Mouse (Mus musculus) kidney, embryonic 14.5 days (tissue): ENCODE measurements around the gene Myo15. TPM values are rescaled to one million over a fixed set of nuclear protein-coding genes. Genes with fewer than 3 reads are reported as not detected.
A peak's percentile ranks its signal among the peaks of the same experiment; 100 is the strongest.
"Not testable (repeated sequence)": the region's sequence is repeated elsewhere in the genome, so short reads cannot be mapped to it uniquely, and the experiment has no call there.

Experiments
- ATAC-seq: fragments of 200-750 bp; cut with Nextera tagmentation; 2 replicates; pipeline ENCODE4 v1.8.0; 2017; ENCODE audit warnings: moderate number of reproducible peaks, mild to moderate bottlenecking, moderate TSS enrichment, moderate library complexity; ENCODE audit not compliant: low FRiP score, low TSS enrichment
- H3K27ac ChIP-seq: fragments of 300-500 bp; sonication (generic); 2 replicates; pipeline ENCODE4 v1.5.1; 2014; ENCODE audit warnings: low read depth, mild to moderate bottlenecking, low read length, moderate library complexity, mixed read lengths
- H3K27me3 ChIP-seq: fragments of 300-500 bp; sonication (generic); 2 replicates; pipeline ENCODE4 v1.6.1; 2014; ENCODE audit warnings: mild to moderate bottlenecking, low read length; ENCODE audit not compliant: control insufficient read depth, insufficient read depth
- H3K36me3 ChIP-seq: fragments of 300-500 bp; sonication (generic); 2 replicates; pipeline ENCODE4 v1.6.1; 2014; ENCODE audit warnings: low read length, mixed read lengths; ENCODE audit not compliant: control insufficient read depth, insufficient read depth
- H3K4me1 ChIP-seq: fragments of 300-500 bp; sonication (generic); 2 replicates; pipeline ENCODE4 v1.6.1; 2014; ENCODE audit warnings: low read length, mixed read lengths; ENCODE audit not compliant: control insufficient read depth, insufficient read depth
- H3K4me2 ChIP-seq: fragments of 300-500 bp; sonication (generic); replicated peaks from 2 replicates; pipeline ENCODE4 v1.6.1; 2014; ENCODE audit warnings: low read depth, mild to moderate bottlenecking, low read length
- H3K4me3 ChIP-seq: fragments of 300-500 bp; sonication (generic); 2 replicates; pipeline ENCODE4 v1.5.1; 2014; ENCODE audit warnings: mild to moderate bottlenecking, low read length
- H3K9ac ChIP-seq: fragments of 300-500 bp; sonication (generic); 2 replicates; pipeline ENCODE4 v1.6.1; 2014; ENCODE audit warnings: low read depth, mild to moderate bottlenecking, low read length, moderate library complexity
- H3K9me3 ChIP-seq: fragments of 300-500 bp; sonication (generic); 2 replicates; pipeline ENCODE4 v1.6.1; 2016; ENCODE audit warnings: low read length; ENCODE audit not compliant: control insufficient read depth
- WGBS: fragments of 180-500 bp; shearing (Covaris S2); extraction: QIAGEN DNeasy Blood & Tissue Kit; methylation state at CpG from one replicate; pipeline ENCODE4 v1.1.7; 2014; 5-methylcytosine and 5-hydroxymethylcytosine counted together
- polyA plus RNA-seq: library from polyadenylated mRNA; unstranded; fragments of >200 nt; fragmentation: Nextera tagmentation; extraction: Ambion mirVana; gene quantifications from 2 replicates; pipeline ENCODE4 v1.2.1, GENCODE M21; 2014

The Myo15 gene
- 0.33 and 0.38 TPM in 2 replicates for polyA plus RNA-seq

DNA sequence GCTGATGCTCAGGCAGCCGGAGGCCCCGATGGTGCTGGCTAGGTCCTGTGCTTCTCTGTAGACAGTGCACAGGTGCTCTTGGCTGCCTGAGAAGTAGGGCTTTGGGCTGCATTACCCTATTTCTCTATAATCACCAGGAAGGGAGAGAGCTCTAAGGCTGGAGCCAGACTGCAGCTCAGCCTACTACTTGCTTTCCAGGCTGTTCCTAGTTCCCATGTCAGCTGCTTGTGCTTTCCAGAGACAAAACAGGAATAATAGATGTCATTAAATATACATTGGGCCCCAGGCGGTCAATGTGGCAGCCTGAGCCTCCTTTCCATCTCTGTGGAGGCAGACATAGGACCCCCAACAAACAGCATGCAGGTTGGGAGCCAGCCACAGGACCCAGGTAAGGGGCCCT, at the start of gene Myo15:
Gene Myo15 (plus strand): TSS at position 301 of the 400 bp plus-strand sequence.
- peak within 1 kb of the TSS; percentile 8; the same call in 1 of the 2 replicates for H3K9ac ChIP-seq
- no peaks in the 10 kb centered on the region for H3K4me1 ChIP-seq
- no peak within 1 kb of the TSS for H3K4me2 ChIP-seq
- ATAC-seq: no peak
- peaks cover 52% of the 10 kb centered on the region for H3K36me3 ChIP-seq
- WGBS: 95% methylated on average over 3 of the region's 3 CpGs
- H3K27me3 ChIP-seq: no peaks in the 10 kb centered on the region
- H3K4me3 ChIP-seq: no peak within 1 kb of the TSS
- no peak within 1 kb of the TSS for H3K27ac ChIP-seq
- H3K9me3 ChIP-seq: no peaks in the 10 kb centered on the region

DNA sequence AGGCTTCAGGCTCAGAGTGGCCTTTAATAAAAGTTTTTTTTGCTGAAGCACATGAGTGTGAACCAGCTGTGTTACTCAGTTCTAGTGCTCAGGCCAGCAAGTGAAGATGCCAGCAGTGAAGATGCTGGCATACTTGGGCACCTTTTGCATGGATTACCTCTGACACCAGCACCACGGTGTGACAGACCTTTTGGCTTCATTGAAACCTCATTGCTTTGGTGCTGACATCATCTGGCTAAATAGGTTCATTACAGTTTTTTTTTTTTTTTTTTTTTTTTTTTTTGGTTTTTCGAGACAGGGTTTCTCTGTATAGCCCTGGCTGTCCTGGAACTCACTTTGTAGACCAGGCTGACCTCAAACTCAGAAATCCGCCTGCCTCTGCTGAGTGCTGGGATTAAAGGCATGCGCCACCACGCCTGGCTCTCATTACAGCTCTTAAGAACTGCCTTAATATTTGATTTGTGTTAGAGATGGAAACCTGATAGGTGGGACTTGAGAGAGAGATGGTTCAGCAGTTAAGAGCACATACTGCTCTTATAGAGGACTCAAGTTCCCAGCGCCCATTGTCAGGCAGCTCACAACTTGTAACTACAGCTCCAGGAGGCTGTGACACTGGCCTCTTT, 47.0 kb upstream of the Myo15 start:
- H3K27ac ChIP-seq: no peak overlapping the region
- H3K4me2 ChIP-seq: no peak overlapping the region
- no peak overlapping the region for H3K4me3 ChIP-seq
- H3K9me3 ChIP-seq: no peaks in the 10 kb centered on the region
- H3K27me3 ChIP-seq: no peaks in the 10 kb centered on the region
- peaks cover 7% of the 10 kb centered on the region; the same call in 1 of the 2 replicates for H3K36me3 ChIP-seq
- ATAC-seq: no peak
- WGBS: 65% methylated on average over 5 of the region's 6 CpGs
- H3K4me1 ChIP-seq: peaks cover 10% of the 10 kb centered on the region
- no peak overlapping the region for H3K9ac ChIP-seq

DNA sequence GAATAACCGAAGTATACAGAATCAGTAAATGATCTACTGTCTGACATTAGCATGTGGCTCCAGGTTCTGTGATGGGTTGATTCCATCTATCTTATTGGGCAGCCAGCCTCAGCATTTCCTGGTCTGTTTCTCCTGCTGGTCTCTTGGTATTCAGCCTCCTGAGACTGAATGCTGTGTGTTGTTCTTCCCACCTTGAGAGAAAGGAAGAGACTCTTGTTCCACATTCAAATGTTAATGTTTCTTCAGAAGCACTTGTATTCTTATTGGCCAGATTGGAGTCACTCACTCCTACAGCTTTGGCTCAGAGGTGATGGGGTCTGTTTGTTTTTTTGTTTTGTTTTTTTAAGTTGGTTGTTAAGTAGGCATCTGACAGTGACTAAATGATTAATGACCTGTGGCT, 46.1 kb upstream of the Myo15 start:
- 81% methylated on average over 1 of the region's 1 CpGs for WGBS
- no peak overlapping the region for H3K9ac ChIP-seq
- H3K27ac ChIP-seq: no peak overlapping the region
- no peaks in the 10 kb centered on the region for H3K9me3 ChIP-seq
- peaks cover 16% of the 10 kb centered on the region; the same call in 1 of the 2 replicates for H3K36me3 ChIP-seq
- ATAC-seq: no peak
- no peak overlapping the region for H3K4me3 ChIP-seq
- H3K27me3 ChIP-seq: no peaks in the 10 kb centered on the region
- H3K4me2 ChIP-seq: no peak overlapping the region
- peaks cover 10% of the 10 kb centered on the region for H3K4me1 ChIP-seq

DNA sequence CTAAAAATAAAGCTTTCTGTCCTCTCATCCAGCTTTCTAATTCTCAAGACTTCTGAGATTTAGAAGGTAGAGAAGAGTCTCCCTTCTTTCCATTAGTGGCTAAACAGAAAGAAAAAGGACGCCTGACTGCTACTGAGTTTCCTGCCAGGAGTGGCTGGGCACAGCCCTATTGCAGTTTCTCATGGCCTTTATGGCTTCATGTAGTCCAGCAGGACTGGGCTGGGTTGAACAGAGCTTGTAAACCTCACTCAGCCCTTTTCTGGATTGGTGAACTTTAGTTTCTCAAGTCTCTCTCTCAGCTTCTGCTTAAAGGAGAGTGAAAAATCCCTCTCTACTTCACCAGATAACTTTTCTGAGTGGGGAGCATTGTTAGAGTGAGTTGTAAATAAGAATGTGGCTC, 42.7 kb upstream of the Myo15 start:
- Histone ChIP-seq H3K4me3 (no peak overlapping the region), H3K36me3 (peaks cover 26% of the 10 kb centered on the region; the same call in 1 of the 2 replicates), H3K4me1 (no peaks in the 10 kb centered on the region), H3K9ac (no peak overlapping the region), H3K27ac (no peak overlapping the region), H3K4me2 (no peak overlapping the region), H3K9me3 (no peaks in the 10 kb centered on the region), H3K27me3 (no peaks in the 10 kb centered on the region)
- no peak for ATAC-seq
- 83% methylated on average over 1 of the region's 1 CpGs for WGBS

DNA sequence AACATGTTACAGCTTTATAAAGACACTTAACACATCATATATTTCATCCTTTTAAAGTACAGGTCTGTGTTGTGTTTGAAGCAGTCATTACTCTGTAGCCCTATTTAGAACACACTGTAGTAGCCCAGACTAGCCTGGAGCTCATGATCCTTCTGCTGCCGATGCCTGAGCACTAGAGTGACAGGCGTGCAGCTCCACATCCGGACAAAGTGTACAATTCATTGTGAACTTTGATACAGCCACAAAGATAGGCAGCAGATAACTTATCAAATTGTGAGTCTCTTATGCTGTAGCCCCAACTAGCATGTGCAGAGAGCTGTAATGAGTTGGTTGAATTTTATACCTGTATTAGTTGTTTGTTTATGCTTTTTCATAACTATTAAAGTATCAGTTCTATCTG, 41.5 kb upstream of the Myo15 start:
- WGBS: 89% methylated on average over 3 of the region's 3 CpGs

DNA sequence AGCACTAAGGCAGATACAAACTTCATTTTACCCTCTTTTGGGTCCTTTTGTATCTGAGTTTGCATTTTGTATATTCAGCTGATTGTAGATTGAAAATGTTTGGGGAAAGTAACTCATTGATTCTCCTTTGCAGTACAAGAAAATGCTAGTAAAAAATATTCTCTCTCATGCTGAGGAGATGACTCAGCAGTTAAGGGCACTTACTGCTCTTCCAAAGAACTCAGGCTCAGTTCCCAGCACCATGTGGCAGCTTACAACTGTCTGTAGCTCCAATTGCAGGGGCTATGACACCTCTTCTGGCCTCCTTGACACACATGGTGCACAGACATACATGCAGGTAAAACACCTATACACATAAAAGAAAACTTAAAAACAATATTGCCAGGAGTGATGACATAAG, 35.6 kb upstream of the Myo15 start:
- no peak for ATAC-seq
- Histone ChIP-seq H3K9ac (no peak overlapping the region), H3K9me3 (no peaks in the 10 kb centered on the region), H3K4me2 (no peak overlapping the region), H3K4me1 (no peaks in the 10 kb centered on the region), H3K27ac (no peak overlapping the region), H3K27me3 (no peaks in the 10 kb centered on the region), H3K36me3 (peaks cover 69% of the 10 kb centered on the region), H3K4me3 (no peak overlapping the region)

More for the DNA sequence above, 41.5 kb upstream of the Myo15 start:
- Histone ChIP-seq H3K4me1 (no peaks in the 10 kb centered on the region), H3K36me3 (peaks cover 37% of the 10 kb centered on the region), H3K27ac (no peak overlapping the region), H3K9me3 (no peaks in the 10 kb centered on the region), H3K27me3 (no peaks in the 10 kb centered on the region), H3K9ac (no peak overlapping the region), H3K4me3 (no peak overlapping the region), H3K4me2 (no peak overlapping the region)
- no peak for ATAC-seq

DNA sequence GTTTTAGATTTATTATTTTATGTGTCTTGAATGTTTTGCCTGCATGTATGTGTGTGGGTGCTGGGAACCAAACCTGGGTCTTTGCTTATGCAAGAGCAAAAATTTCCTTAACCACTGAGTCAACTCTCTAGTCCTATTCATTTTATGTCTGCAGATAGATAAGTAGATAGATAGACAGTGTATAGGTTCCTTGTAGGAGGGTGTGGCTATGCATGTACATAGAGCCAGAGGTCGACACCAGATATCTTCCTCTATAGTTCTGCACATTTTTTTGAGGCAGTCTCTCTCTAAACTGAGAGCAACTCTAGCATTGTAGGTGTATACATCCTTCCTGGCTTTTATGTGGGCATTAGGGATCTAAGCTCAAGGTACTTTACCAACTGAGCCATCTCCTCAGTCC, 34.0 kb upstream of the Myo15 start:
- 94% methylated on average over 1 of the region's 1 CpGs for WGBS
- Histone ChIP-seq H3K27me3 (no peaks in the 10 kb centered on the region), H3K36me3 (peaks cover 67% of the 10 kb centered on the region), H3K4me3 (no peak overlapping the region), H3K9ac (no peak overlapping the region), H3K9me3 (no peaks in the 10 kb centered on the region), H3K4me2 (no peak overlapping the region), H3K4me1 (no peaks in the 10 kb centered on the region), H3K27ac (no peak overlapping the region)
- ATAC-seq: no peak

DNA sequence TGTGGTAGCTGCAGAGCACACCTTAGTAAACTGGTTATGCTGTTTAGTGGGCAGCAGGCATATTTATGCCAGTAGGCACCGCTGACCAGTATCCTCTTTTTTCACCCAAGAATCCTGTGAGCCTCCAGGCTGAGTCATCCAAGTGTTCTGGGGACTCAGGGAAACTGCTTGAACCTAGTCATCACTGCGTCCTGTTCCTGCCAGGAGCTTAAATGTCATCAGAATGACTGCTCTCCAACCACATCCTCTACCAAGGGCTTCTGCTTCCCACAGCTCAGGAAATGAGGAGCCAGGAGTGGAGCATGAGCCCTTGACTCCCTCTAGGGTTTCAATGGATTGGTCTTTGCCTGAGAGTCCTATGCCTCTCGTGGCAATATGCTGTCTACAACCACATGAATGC, 32.5 kb upstream of the Myo15 start:
- Histone ChIP-seq H3K4me2 (no peak overlapping the region), H3K4me3 (no peak overlapping the region), H3K4me1 (no peaks in the 10 kb centered on the region), H3K27ac (no peak overlapping the region), H3K36me3 (peaks cover 64% of the 10 kb centered on the region), H3K9ac (no peak overlapping the region), H3K27me3 (no peaks in the 10 kb centered on the region), H3K9me3 (no peaks in the 10 kb centered on the region)
- 89% methylated on average over 3 of the region's 3 CpGs for WGBS
- ATAC-seq: no peak

DNA sequence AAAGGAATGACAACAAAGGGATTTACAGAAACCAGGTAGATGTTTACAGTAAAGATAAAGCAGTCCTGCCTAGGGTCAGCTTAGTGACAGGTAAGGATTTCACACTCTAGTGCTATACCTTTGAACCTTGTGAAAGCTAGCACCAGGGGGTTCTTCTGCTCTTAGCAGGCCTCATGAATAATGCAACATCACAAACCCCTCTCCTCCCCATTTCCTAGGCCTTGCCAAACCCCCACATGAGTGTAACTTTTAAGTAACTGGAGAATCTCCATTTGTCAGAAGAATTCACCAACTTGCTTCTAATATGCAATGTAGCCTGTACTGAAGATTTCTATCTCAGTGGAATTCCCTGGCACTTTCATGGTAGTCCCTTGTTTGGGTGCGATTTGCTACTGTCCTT, 29.5 kb upstream of the Myo15 start:
- H3K4me2 ChIP-seq, H3K4me3 ChIP-seq, H3K9me3 ChIP-seq, H3K4me1 ChIP-seq, ATAC-seq, H3K9ac ChIP-seq, H3K27ac ChIP-seq, H3K27me3 ChIP-seq: not testable (repeated sequence)
- WGBS: 35% methylated on average over 1 of the region's 1 CpGs
- H3K36me3 ChIP-seq: peaks cover 68% of the 10 kb centered on the region
